Mouse (Mus musculus) inflammation-experienced regulatory T-cells, adult 6 months (primary cell): ENCODE measurements around the gene Meioc. TPM values are rescaled to one million over a fixed set of nuclear protein-coding genes. Genes with fewer than 3 reads are reported as not detected.

ENCODE experiments used
- ATAC-seq: one replicate; pipeline ENCODE4 v1.8.0; 2017
- polyA plus RNA-seq, 3 experiments: library from polyadenylated mRNA; unstranded; fragments of 100-300 nt; shearing (Covaris generic); gene quantifications; one replicate each; pipeline ENCODE4 v1.2.1; 2017

The Meioc gene
- polyA plus RNA-seq: under 1 TPM in 2 of 3 experiments, not detected in 1; 0.08 to 0.20 TPM

DNA sequence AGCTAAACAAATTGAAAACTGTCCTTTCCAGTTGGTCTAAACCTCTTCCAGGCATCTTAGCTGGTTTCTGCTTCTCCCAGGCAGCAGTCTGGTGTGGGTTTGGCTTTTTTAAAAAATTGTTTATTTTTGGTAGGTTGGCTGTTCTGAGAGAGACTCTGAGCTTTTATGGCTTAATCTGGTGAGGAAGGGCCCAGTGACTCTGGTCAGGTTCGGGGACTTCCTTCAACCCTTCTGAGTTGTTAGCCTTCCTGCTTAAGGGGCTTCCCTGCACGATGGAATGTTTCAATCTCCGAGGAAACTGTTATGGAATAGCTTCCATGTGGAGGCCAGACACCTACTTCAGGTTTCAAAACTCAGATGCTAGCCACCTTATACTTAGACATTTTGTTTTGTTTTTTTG lies at the start of gene Meioc:
Gene Meioc (plus strand): TSS at position 301 of the 400 bp plus-strand sequence.
- no peak for ATAC-seq

GRCm38 (mm10) chr11:102619449-102619848 lies 44.1 kb upstream of the Meioc start:
- no peak for ATAC-seq

GRCm38 (mm10) chr11:102623876-102624789 lies 39.4 kb upstream of the Meioc start:
- no peak for ATAC-seq

- no peak for ATAC-seq
These were observed 38.6 kb upstream of the Meioc start for GRCm38 (mm10) chr11:102624888-102625407.

- ATAC-seq: no peak
These were observed 36.2 kb upstream of the Meioc start for GRCm38 (mm10) chr11:102627171-102627931.

DNA sequence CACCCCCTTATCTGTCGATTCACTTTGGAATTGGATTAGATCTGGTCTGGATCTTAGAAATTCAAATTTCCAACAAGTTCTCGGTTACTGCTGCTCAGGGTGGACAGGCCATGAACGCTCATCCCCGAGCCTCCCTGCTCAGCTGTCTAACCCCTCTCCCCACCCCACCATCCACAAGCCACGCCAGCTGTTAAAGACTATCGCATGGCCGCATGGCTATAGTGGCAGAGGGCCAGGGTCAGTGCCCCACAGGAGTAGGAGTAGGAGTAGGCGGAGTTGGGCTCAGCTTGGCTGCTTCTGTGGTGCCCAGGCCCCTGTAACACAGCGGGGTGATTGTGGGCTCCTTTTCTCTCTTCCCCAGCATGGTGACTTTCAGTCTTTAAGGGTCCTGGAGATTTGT lies 35.0 kb upstream of the Meioc start:
- no peak for ATAC-seq

GRCm38 (mm10) chr11:102629375-102629774 lies 34.1 kb upstream of the Meioc start:
- no peak for ATAC-seq

GRCm38 (mm10) chr11:102630731-102631130 lies 32.8 kb upstream of the Meioc start:
- no peak for ATAC-seq

- ATAC-seq: no peak
These were observed 32.3 kb upstream of the Meioc start for GRCm38 (mm10) chr11:102631203-102631602.

DNA sequence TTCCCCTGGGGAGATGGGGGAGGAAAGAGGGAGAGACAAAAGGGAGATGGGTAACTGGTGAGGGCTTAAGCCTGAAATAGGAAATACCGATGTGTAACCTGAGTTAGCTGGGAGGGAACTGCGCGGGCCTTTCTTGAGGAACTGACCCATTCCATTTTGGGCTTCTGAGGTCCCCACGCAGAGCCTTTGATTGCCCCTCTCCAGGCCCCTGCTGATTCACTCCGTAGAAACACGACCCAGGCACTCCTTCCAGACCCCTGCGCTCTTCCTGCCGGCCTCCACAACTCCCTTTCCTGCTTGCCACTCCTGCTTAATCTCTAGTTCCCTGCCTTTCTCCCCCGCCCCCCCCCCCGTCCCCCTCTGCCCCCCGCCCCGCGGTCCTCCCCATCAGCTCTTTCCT lies 30.8 kb upstream of the Meioc start:
- ATAC-seq: no peak

GRCm38 (mm10) chr11:102633379-102633778 lies 30.1 kb upstream of the Meioc start:
- no peak for ATAC-seq

DNA sequence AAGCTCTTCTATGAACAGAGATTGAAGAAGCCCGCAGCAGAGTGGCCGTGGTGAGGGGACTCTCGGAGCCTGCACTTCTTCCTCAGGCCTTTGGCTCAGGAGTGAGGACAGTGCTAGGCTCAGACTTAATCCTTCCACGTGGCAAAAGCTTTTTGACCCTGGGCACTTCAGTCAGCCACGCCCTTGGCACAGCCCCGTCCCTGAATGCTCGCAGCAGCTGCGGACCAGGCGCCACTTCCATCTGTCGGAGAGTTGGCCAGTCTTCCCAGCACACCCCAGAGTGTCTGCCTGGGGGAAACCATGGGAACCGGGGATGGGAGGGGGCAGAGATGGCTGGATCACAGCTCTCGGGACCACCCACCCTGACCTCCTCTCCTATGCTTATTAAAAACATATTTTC lies 26.6 kb upstream of the Meioc start:
- no peak for ATAC-seq

DNA sequence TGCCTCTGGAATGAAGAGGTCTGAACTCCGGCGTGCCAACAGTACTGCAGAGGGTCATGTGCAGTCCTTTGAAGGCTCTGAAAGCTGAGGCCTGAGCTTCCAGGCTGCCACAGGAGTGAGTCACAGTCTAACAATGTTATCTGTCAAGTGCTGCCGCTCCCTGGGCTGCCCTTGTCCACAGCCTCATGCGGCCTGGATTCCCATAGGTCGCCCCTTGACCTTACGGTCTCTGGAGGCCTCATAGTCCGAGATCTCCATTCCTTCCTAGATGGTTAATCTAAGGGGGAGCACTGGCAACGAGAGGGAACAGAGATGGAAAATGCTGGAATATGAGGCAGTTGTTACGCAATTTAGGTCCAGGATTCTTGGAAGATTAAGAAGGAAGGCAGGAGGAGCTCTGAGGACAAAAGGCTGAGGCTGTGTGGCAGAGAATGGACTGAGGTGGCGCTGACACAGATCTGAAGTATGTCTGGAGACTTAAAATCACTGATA lies 19.6 kb upstream of the Meioc start:
- no peak for ATAC-seq

DNA sequence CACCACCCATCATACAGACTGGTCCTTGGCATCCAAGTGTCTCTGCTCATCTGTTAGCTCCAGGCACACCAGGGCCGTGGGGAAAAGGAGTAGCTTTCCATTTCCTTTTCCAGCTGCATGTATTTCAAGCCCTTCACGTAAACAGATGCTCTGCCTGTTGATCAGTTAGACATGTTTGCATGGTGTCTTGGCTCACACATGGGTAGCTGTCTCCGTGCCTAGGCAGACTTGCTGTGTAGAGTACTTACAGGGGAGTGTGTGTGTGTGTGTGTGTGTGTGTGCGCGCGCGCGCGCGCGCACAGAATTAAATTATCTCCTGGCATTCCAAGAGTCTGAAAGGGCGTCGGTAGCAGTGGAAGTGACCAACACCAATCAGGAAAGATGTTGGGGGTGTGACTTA lies 17.3 kb upstream of the Meioc start:
- ATAC-seq: no peak

- no peak for ATAC-seq
These were observed 15.6 kb upstream of the Meioc start for GRCm38 (mm10) chr11:102647885-102648284.

DNA sequence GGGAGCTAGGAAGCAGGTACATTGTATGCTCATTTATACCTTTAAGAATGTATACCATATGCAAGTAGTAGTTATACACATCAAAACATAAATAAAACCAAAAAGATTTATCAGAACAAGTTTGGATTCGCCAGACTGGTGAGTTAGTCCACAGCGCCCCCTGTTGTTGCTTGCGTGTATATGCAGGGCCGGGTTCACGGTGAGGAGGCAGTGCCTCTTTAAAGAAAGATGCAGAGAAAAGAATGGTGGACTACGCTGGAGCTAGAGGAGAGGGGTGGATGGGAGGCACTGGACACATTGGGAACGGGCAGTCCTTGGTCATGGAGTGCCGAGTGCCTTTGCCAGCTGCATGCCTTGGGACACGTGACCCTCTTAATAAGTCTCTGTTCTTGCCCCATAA lies 12.1 kb upstream of the Meioc start:
- no peak for ATAC-seq

GRCm38 (mm10) chr11:102652844-102653243 lies 10.7 kb upstream of the Meioc start:
- ATAC-seq: no peak

- no peak for ATAC-seq
These were observed 7.6 kb upstream of the Meioc start for GRCm38 (mm10) chr11:102655888-102656287.

GRCm38 (mm10) chr11:102656326-102656926 lies 7.1 kb upstream of the Meioc start:
- ATAC-seq: no peak

DNA sequence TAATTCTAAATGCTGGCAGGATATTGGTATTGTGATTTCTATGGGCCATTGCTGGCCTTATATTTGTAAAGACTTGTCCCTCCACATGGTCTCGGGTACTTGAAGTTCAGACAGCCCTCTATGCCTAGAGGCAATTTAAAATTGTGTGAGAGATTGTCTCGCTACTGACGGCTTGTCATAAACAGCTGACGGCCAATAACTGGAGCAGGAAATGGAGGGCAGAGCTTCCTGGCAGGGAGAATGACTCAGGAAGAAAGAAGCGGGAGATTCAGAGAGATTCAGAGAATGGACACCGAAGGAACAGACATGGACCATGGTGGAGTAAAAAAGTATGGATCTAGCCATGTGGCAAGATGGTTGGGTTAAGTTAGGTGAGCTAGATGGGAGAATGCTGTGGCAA lies 6.6 kb upstream of the Meioc start:
- no peak for ATAC-seq

DNA sequence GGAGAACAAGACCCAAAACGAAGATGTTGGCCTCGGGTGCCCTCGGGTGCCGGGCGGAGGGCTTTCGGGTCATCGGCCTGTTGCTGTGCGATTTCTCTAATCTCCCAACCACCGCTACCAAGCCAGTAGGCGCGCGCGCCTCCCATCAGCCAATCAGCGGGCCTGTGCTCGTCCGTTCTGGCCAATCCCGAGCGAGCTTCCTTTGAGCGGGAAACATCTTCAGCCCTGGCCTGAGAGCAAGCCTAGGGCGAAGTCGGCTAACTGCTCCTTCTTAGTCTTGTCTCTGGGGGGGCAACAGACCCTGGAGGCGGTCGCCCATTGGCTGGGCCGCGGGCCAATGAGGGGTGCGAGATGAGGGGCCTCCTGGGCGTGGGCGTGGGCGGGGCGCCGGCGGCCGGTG lies 1.6 kb downstream of the Meioc start:
- no peak for ATAC-seq

DNA sequence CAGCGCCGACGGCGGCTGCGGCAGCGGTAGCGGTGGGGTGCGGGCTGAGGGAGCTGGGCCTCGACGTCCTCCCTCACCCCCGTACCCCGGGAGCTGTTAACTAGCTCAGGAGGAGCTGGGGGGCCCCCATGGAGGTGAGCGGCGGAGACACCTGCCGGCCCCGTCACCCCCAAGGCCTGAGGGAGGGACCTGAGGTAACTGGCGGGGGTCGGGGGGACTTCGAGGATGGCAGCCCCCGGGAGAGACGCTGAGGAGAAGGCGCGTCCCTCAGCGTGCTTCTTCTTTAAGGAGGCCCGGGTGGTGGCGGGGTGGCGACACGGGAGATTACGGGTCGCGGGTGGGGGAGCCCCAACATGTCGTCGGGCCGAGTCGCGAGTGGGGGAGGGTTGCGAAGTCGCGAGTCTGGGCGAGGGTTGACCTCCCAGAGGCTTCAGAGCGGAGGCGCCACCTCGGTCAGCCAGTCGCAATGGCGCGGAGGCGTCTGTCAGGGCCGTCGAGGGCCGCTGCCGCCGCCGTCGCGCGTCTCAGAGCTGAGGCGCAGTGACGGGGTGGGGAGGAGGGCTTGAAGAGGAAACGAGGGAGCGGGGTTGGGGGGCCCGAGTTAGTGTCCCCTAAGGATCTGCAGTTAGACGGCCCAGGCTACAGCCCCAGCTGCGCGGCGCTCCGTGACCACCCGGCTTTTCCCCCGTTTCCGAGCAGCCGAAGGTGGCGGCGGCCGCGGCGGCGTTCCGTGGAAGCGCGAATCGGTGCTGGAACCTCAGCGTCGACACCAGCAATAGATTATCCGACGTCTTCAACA lies 2.3 kb downstream of the Meioc start:
- ATAC-seq: no peak
